Mouse (Mus musculus) layer of hippocampus, postnatal 36 days (tissue): ENCODE results near the gene Esrrg. TPM values are rescaled to one million over a fixed set of nuclear protein-coding genes. Genes with fewer than 3 reads are reported as not detected.

Source experiments
- DNase-seq, 2 experiments: peaks; one replicate each; pipeline ENCODE4 v3.0.0; 2022
- total RNA-seq, 2 experiments: library from RNA; stranded (reverse); gene quantifications; 2 replicates each; pipeline ENCODE4 v1.2.3; 2021

Gene Esrrg
- total RNA-seq, 2 experiments from 2014 or later = 13.7 to 14.0 TPM

DNA sequence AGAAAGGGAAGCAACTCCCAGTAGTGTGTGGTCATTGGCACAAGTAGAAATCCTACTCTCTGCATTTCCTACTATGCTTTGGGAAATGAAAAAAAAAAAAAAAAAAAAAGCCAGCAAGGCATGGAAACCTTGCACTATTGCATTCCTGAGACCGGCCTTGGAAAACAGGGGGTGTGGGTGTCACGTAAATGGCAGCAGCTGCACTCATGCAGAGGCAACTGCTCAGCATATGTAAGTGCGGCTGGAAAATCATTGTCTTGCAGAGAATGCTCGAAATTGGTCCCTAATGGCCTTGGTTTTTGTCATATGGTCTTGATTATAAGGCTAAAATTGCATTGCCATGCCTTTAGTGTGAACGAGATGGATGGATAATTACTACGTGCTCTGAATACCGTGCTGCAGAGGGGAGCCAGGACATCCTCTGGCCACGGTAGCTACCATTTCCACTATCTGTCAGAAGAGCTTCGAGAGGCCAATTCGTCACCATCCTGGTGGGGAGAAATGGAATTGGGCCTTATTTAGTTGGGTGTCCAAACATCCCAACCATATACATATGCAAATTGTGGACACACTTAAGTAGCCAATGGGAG lies 171.1 kb downstream of the Esrrg start:
- DNase-seq = no peak

DNA sequence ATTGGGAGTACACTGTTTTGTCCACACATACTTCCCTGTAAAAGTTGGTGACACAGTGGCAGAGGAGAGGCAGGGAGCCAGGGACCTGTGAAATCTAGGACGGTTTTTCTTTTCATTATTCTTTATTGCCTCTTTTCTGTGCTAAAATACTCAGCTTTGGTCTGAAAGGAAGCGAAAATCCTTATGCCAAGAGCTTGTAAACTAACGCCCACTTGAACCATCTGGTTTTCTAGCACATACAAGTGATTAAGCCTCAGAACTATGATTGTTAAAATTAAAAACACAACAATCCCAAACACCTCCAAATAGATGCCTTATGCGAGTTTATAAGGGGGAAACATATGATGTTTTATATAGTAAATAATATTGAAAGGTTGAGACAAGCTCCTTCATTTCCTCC lies 176.6 kb downstream of the Esrrg start:
- DNase-seq = peak in 1 of 2 experiments; percentile 5

DNA sequence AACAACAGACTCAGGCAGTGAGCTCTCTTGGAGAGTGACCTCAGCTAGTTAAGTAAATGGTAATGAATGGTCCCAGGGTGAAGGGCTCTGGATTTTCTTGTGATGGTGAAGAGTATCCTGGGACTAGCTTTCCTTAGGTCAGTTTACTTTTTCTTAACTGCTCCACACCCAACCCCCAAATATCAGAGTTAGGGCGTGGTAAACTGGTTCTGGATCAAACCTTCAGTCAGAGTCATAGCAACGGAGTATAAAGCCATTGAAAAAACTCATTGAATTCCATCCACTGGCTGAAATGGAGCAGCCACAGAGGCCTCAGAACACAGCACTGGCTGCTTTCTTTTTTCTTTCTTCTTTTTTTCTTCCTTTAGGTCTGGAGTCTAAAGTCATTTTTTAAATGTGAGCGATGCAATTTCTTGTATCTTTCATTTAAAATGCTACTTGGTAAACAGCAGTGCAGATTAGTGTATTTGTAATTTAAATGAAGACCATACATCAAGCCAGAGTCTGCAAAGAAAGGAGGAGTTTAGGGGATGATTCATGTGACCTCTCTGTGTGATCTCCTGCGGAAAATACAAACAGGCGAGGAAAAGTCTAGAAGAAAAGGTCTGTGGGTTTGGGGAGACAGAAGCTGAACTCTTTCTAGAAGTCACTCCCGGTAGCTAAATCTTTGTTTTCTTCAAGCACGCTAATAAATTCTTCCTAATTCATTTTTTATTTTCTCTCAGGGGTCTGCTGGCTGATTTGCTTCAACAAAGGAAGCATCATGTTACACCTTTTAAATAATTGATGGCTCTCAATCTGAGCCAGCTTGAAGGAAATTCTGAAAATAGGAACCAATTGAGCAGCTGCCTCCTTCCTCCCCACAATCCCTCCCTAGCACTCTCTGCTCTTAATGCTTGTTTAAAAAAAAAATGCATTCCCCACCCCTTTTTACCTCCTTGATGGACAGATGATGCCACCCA lies 178.7 kb downstream of the Esrrg start:
- DNase-seq = no peak

DNA sequence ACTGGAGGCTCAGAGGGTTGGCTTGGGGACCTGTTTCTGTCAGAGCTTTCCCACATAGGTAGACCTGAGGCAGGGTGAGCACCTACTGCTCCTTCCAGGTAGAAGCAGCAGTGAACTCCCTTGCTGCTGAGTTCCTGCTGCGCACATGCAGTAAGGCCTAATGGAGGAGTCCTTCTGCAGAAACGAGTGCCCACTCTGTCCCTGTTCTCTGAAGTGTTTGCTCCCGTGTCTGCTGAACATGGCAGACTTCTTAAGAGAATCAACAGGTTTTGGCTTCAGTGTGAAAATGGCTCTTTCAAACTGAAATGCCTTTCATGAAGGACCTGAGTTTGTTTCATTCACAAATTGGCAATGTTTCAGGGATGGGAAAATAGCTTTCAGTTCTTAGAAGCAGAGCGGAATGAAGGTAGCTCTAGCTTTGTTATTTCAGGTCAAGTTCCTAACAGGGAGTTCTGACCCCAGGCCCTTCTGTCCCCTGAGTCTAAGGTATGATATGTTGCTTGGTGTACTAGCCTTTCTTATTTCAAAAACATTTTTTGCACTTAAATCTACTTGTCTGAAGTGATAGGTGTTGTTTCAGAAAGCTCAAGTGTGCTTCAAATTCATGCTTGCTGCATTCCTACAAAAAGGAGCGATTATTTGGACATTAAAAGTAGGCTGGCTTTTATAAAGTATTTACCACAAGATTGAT lies 185.8 kb downstream of the Esrrg start:
- no peak for DNase-seq

DNA sequence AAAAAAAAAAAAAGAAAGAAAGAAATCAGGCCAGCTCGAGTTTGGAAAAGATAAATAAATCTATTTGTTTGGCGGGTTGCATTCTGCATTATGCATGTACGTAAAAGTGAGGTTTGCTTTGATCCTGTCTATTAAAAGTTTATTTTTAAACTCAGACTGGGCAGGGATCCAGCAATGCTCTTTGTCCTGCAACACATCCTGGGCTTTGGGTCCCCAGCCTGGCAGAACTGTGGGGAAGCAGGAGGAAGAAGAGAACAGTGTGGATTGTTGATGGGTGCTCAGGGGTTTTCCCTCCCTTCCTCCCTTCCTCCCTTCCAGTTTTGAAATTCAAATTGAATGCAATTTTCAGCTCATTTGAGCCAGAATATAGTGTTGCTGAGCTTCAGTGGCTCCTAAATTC lies 187.0 kb downstream of the Esrrg start:
- no peak for DNase-seq

DNA sequence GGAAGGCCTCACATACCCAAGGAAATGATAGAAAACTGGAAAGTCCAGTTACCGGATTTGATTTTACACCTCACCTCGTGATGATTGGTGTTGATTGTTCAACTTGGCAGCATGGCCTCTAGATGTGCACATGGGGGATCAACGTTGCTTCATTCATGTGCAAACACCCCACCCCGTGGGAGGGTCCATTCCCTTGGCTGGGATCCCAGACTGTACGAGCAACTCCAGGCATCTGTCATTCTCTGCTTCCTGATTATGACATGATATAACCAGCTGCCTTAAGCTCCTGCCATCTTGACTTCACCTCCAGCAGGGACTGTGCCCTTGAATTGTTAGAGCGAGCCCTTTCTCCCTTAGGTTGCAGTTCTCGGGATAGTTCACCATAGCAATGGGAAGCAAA lies 190.7 kb downstream of the Esrrg start:
- DNase-seq = no peak

DNA sequence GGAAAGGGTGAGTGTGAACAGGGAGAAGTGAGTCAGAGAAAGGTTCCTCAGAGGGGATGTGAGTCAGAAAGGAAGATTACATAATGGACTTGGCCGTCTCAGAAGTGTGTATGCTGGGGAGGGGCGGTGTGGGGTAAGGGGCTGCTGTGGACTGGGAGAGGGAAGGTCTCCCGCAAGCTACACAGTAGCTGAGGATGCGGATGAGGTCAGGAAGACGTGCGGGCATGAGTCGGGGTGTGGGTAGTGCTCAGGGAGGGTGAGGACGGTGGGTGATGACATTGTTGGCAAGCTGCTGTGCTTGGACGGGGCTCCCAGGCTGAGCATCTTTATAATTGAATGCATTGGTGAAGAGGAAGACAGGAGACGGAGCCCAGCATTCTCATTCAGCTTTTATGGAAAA lies 192.2 kb downstream of the Esrrg start:
- no peak for DNase-seq

DNA sequence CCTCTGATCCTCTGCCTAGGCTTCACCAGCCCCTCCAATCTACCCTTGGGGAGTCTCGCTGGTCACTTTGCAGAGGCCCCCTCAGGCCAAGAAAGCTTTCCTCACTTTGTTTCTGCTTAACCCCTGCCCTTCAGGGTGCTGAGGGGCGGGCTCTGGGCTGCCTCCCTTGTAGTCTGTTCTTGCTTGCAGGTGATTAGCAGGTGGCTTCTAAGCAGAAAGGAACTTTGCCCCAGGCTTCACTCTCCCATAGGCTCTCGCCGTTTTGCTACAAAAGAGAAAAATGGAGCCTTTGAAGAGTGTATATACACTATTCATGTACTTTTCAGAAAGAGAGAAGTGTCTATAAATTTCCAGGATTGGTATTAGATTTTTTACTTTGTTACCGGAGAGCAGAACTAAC lies 195.0 kb downstream of the Esrrg start:
- no peak for DNase-seq

DNA sequence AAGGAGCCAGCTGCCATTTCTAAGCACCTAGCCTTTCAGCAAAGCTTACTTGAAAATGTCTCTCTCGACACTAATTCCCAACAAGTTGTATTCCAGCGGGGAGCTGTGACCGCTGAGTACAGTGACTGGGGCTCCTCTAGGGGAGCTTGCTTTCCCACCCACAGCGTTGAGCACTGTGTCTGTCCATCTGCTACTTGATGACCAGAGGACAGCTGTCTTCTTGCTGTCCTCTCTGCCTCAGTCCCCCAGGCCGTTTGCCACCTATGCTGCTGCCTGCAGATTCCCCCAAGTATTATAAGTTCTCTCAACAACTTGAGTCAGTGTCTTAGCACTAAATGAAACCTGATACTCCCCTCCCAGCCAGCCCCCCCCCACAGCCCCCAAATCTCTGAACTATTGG lies 195.4 kb downstream of the Esrrg start:
- no peak for DNase-seq

DNA sequence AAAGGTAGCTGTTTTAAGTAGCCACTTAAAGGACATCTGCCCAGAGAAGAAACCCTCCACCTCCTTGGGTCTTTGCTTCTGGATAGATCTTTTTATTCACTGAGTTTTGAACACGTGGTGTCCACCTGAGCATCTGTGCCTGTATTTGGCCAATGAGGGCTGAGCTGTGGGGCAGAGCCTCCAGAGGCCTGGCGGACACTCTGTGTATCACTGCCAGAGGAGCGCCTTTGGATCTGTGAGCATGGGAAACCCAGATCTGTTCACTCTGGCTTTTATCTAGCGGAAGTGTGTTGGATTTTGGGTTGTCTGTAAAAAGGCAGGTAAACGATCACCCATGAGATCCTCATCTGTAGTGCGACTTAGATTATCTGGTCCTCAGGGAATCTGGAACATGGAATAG lies 196.4 kb downstream of the Esrrg start:
- DNase-seq = no peak

DNA sequence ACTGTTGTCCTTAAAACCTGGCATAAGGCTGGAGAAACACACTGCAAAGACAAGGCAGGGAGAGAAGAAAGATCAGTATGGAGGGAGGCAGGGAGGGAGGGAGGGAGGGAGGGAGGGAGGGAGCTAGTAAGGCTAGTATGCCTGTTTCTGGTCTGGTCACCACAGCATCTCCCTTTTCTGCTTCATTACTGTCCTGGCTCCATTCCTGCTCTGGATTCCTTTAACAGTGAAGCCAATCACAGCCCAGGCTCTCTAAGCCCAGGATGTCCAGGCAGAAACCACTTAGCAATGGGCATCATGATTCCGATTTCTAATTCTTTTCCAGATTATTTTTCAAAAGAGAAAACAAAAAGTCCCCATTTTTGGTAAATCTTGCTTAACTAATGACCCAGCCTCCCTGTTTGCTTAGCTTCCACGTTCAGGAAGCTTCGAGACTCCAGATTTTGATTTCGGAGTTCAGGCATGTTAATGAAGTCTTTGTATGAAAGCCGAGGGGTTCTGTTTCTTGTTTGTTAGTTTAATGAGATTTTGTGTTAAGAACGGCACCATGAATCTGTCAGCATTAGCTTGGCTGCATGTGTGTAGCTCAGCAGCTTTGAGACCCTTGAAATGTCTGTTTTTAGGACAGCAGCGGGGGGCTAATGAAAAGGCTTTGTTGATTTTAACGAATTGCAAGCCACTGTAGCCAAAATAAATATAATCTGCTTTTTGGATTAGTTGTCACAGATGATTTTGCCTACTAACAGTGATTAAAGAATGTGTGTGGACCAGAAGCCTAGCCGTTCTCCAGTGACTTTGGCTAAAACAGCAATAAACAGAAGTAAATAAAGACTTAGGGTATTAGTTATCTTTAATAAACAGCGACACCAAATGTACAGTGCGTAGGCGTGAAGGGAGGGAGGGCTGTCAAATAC lies 199.1 kb downstream of the Esrrg start:
- DNase-seq = no peak

DNA sequence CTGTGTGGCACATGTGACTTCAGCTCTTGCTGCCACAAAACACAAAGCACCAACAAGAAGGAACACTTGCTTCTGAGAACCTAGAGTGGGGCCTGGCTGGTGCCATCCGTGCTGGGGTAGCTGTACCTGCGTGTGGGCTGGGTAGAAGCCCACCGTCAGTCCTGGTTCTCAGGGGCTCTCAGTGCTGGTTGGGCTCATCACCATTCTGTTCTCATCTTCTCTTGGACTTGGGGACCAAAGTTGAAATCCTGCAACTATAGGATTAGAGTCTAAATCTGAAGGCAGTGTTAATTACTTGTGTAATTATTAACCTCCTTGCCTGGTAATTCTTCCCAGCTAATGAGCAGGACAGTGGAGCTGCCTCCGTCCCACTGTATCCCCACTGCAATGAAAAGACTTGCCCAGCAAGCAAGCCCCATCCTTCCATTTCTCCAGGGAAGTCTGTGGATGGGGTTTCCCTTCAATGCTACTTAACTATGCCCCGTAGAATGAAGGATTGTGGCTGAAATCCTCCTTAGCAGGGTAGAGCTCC lies 199.9 kb downstream of the Esrrg start:
- DNase-seq = no peak

DNA sequence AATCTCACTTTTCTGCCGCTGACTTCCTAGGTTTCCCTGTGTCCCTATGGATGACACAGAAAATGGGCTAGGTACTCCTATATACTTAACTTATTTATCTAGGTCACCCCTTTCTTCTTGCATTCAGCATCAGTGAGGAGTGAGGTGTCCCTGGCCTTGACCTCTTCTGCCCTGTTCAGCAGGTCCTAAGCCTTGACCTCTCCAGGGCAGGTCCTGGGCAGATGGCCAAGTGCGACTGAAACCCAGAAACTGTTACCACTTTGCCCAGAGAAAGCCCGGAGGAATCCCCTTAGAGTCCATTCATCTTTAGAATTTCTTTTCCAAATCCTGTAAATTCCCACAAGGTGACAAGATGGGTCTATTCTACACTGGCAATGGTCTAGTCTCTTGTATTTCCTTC lies 201.0 kb downstream of the Esrrg start:
- no peak for DNase-seq

DNA sequence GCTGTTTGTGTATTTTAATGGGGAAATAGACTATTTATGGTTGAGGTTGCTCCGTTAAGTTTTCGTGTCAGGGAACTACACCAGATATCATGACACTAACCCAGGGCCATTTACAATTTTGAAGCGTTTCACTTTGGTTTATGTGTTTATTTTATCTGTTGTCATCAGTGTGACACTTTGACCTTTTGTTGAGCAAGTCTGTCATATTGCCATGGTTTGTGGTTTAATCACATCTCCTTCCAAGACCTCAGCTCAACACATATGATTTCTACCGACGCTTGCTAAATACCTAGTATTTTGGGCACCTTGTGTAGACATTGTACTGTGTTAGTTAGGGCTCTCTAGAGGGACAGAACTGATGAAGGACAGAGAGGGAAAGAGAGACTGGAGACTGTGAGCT lies 210.8 kb downstream of the Esrrg start:
- DNase-seq = no peak

DNA sequence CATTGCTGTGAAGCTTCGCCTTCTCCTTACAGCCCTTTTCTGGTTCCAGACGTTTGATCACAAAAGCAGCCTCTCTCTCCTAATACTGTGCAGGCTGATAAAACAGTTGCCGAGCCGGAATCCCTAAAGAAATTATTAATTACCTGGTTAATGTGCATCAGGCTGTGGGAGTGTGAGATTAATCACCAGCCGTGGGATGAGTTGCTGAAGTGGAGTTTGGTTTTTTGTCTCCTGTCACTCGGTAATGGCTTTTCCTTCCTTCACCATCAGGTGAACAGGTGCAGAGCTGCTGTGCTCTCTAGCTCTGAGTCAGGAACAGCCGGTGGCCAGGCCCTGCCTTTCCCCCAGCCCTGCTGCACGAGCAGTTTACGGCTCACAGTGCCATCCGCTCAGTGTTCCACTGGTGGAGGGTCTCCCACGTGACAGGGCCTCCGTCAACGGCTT lies 212.8 kb downstream of the Esrrg start:
- DNase-seq = no peak

DNA sequence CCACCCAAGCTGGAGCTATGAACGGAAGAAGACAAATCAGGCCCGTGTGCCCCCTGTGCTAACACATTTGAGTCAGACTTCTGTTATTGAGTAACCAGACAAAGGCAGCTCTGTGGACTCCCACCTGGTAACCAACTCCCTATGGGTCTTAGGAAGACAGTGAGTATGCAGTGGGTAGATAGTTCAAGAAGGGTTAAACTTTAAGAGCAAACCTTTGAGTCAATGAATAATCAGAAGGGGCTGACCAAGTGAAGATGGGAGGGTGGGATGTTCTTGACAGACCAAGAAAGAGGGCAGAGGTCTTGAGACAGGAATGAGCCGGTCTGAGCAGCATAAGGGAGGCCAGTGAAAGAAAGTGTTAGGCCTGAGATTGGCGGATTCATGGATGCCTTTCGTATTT lies 214.8 kb downstream of the Esrrg start:
- no peak for DNase-seq

DNA sequence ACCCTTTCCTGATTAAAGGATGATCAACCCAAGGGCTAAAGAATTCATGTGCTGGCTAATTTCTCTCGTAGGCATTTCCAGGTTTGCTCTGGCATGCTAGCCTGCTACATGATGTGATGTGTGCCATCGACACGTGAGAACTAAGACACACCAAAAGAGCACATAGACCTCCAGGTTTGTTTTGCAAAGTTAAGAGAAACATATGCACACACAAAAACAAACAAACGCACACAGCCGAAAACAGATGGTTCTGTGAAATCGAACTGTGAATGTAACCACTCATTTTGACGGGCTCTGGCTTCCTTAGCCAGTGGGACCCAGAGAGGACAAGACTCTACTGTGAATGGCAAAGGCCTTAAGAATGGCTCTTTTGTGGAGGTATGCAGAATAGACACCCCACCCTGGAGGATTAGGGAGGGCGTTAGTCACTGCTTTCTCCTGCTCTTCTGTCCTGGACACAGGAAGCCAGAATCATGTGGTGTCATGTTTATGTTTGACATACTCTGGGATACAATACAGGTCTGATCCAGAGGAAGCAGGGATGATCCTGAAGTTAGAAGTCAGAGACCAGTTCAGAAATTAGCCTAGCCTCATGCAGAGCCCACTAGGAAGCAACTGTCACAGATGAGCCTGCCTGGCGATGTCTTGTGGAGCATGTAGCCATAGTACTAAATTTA lies 217.0 kb downstream of the Esrrg start:
- no peak for DNase-seq

DNA sequence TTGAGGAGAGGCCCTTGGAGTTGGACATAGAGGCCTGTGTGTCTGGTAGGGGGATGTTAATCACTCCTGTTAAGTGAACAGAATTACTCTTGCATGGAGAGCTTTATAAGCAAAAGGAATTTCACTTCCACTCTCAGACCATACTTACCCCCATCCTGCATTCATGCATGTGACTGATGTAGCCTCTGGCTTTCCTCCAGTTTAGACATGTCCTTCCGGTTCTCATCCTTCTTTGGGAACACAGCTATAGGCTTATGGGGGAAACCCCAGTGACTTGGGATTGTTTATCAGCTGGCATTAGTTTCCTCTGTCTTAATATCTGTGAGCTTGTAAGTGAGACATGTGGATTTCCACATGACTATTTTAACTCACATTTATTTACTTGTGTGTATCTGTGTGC lies 217.5 kb downstream of the Esrrg start:
- DNase-seq = no peak

DNA sequence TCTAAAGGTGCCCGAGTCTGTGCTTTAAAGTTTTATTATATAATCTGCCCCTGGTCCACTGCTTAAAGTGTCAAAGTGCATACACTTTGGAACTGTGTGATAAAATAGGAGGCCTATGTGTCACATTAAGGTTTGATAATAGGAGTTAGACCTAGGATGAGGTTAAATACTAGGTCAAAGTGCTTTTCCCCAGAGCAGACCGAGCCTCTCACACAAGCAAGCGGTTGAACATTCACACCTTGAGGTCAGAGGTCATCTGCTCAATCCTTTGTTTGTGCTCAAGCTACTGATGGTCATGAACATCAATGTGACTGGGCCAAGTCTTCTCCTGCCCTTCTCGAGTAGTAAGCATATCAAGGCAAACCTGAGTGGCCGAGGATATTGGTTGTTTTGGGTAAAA lies 218.3 kb downstream of the Esrrg start:
- no peak for DNase-seq

DNA sequence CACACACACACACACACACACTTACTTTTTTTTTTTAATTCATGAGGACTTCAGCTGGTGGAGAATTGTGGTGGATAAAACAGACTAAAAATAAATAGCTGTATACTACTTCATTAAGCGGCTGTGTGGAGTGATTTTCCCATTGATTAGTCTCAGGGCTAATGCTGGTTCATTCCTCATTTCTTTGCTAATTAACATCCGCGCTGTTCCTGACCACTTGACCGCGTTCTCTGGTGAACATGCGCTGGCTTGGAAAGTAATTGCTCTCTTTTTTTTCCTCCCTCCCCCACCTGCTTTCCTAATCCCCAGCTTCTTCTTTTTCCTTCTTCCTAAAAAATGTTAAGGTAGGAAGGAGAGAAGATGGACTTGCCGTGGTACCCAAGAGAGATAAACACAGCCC lies 222.3 kb downstream of the Esrrg start:
- DNase-seq = no peak

DNA sequence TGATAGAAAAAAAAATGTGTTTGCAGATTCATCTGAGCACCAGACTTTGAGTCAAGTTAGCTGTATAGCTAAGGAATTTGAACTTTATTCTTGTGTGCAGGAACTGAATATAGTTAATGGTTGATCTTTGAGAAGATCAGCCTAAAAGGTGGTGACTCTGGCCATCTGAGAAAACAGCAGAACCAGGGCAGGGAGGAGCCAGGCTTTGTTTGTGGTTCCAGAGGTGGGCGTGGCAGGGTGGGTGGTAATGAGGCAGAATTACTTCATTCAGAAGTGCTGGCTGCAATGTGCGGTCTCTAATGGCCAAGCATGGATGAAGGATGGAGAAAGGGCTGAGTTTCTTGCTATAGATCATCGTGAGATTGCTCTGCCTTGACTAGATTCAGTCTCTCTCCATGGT lies 224.3 kb downstream of the Esrrg start:
- no peak for DNase-seq

DNA sequence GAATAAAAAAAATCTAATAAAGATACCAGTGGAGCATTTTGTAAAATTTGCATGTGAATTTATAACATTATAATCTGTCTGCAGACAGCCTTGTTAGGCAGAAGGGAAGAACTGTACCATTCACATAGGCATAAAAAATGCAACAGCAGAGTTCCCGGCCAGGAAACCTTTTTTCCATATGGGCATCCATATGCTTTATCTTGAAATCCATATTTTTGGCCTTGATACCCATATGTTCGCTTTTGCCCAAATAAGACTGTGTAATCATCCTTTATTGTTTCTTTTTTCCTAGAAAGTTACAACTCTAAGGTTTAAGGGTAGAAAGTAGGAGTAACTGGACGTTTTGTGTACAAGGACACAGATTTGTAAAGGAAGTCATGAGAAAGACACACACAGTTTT lies 226.0 kb downstream of the Esrrg start:
- DNase-seq = no peak
